Mouse (Mus musculus): ENCODE measurements at regions not wholly inside any gene's neighbourhood (a gene's known extent, or its start where the extent isn't known, plus 50 kb on each side); places are given as distances from the start of the nearest gene placed in this dataset.

DNA sequence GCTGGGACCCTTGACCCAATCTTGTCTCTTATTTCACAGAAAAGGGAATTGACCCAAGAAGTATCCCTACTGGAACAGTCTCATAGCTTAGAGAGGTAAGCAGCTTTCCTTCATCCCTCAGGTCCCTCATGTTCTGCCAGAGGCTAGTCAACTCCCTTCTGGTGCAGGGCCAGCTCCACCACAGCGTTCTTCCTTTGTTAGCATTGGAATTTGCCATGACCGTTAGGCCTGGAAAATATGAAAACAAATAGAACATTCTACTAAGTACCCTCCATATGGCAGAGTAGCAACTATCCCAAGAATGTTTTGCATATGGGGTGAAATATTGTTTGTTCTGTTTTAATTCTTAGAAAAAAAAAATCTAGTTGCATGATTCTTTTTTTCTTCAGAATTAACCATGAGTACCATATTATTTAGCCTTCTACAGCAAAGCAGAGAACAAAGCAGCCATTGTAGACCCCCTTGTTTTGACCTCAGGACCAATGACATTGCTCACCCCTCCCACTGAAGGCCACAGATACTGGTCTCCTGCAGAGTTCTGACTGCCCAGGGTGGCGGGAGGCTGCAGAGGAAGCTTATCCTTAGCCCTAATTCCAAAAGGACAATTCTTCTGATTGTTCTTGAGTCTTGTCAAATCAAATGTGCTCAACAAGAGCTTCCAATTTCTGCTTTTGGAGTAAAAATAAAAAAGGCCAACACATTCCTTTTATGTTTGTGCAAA is 78.1 kb upstream of the Ehbp1 start:
- no peak for ATAC-seq
- Histone ChIP-seq H3K4me2 (replicated peaks; ENCODE audit: low read depth, low read length) (no peak overlapping the region), H3K4me3 (ENCODE audit: low read depth, low read length) (no peak overlapping the region), H3K27me3 (replicated peaks; ENCODE audit: insufficient read depth, low read length) (no peaks in the 10 kb centered on the region), H3K9ac (replicated peaks; ENCODE audit: low read depth) (no peak overlapping the region), H3K36me3 (ENCODE audit: insufficient read depth, low read length) (no peaks in the 10 kb centered on the region), H3K4me1 (ENCODE audit: insufficient read depth, low read depth, low read length) (no peaks in the 10 kb centered on the region), H3K9me3 (ENCODE audit: low read length) (no peaks in the 10 kb centered on the region), H3K27ac (ENCODE audit: low read length) (no peak overlapping the region)
- no peak for TF ChIP-seq EP300 (IDR thresholded peaks at IDR 0.05)
- TF ChIP-seq CTCF (IDR thresholded peaks at IDR 0.05) = no peak
- no peak for DNase-seq (ENCODE audit: low spot score)
- 34% methylated on average over 3 of the region's 3 CpGs for WGBS

DNA sequence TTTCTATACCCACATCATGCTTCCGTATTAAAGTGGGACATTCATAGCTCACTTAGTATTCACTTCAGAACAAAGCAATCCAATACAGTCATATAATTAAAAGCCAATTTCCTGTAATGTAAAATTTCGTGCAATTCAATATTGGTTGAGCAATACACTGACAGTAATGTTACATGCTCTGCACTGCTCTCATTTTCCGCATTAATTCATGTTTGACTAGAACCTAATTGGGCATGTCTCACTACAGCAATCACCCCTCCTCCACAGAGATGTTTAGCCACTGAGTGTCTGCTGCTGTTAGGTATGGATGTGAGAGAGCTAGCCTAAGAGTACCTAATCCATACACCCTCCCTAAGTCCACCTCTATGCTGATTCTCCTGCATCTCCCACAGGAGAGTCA is 79.7 kb upstream of the Ehbp1 start:
- H3K36me3 ChIP-seq (ENCODE audit: insufficient read depth, low read length) = no peaks in the 10 kb centered on the region
- H3K4me2 ChIP-seq (replicated peaks; ENCODE audit: low read depth, low read length) = no peak overlapping the region
- no peak overlapping the region for H3K27ac ChIP-seq (ENCODE audit: low read length)
- TF ChIP-seq CTCF (IDR thresholded peaks at IDR 0.05) (no peak), EP300 (IDR thresholded peaks at IDR 0.05) (no peak)
- no peak overlapping the region for H3K9ac ChIP-seq (replicated peaks; ENCODE audit: low read depth)
- 84% methylated on average over 3 of the region's 3 CpGs for WGBS
- no peaks in the 10 kb centered on the region for H3K4me1 ChIP-seq (ENCODE audit: insufficient read depth, low read depth, low read length)
- no peak for DNase-seq (ENCODE audit: low spot score)
- H3K27me3 ChIP-seq (replicated peaks; ENCODE audit: insufficient read depth, low read length) = no peaks in the 10 kb centered on the region
- ATAC-seq = no peak
- no peak overlapping the region for H3K4me3 ChIP-seq (ENCODE audit: low read depth, low read length)
- no peaks in the 10 kb centered on the region for H3K9me3 ChIP-seq (ENCODE audit: low read length)

DNA sequence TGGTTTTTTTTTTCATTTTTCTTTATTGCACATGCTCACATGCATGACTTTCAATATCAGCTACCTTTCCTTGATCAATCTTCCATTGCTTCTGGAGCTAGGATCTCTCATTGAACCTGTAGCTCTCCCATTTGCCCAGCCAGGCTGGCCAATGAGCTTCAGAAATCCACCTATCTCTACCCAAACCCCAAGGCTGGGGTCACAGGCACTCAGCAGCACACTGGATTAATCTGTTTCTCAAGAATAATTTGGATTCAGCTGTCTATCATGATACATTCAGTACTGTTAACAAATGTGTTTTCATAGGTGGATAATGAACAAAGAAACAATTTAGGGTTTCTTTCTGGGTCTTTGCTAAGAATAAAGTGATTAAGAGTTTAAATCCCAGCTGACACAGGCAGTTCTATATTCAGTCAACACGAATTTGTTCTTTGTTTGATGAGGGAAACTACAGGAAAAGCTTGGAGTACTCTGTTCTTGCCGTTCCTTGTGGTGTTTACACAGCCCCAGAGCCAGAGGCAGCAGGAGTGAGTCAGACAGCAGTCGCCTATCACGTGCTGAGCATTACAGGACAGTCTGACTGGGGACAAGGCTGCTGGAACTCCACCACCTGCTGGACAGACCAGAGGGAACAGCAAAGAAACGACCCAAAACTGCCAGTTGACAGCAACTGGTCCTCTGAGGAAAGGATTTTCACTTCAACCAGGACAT is 74.6 kb upstream of the Tmem17 start:
- Histone ChIP-seq H3K27ac (ENCODE audit: low read length) (peak overlapping the region; percentile 68), H3K9ac (replicated peaks; ENCODE audit: low read depth) (no peak overlapping the region), H3K9me3 (ENCODE audit: low read length) (no peaks in the 10 kb centered on the region), H3K27me3 (replicated peaks; ENCODE audit: insufficient read depth, low read length) (no peaks in the 10 kb centered on the region), H3K36me3 (ENCODE audit: insufficient read depth, low read length) (no peaks in the 10 kb centered on the region), H3K4me3 (ENCODE audit: low read depth, low read length) (no peak overlapping the region), H3K4me2 (replicated peaks; ENCODE audit: low read depth, low read length) (no peak overlapping the region), H3K4me1 (ENCODE audit: insufficient read depth, low read depth, low read length) (0 out of 2 replicates have a peak, but pooled peaks cover 10% of the 10 kb centered on the region)
- peak; percentile 85 for TF ChIP-seq CTCF (IDR thresholded peaks at IDR 0.05)
- peak; percentile 52; the same call in 1 of the 2 replicates for TF ChIP-seq EP300 (IDR thresholded peaks at IDR 0.05)
- WGBS = under 1% methylated on average over 5 of the region's 5 CpGs
- DNase-seq (ENCODE audit: low spot score) (peak; percentile 96), ATAC-seq (peak; percentile 100)

DNA sequence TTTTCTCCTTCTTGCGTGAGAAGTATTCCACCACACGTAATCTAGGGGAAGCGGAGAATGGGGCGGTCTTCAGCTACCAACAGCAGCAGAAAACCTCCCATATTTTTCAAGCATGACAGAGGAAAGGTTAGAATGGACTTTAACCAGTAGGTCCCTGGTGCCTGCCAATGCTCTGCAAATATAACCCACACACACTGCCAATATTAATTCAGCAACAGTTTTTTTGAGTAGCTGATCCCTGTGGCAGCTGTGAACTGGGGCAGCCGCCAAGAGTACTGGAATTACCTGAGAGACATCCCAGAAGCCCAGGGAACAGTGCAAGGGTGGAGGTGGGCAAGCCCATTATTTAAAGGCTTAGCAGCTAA is 74.1 kb upstream of the Tmem17 start:
- Histone ChIP-seq H3K27me3 (replicated peaks; ENCODE audit: insufficient read depth, low read length) (no peaks in the 10 kb centered on the region), H3K9me3 (ENCODE audit: low read length) (no peaks in the 10 kb centered on the region), H3K27ac (ENCODE audit: low read length) (peak overlapping the region; percentile 43; the same call in 1 of the 2 replicates), H3K36me3 (ENCODE audit: insufficient read depth, low read length) (no peaks in the 10 kb centered on the region), H3K4me3 (ENCODE audit: low read depth, low read length) (no peak overlapping the region), H3K4me1 (ENCODE audit: insufficient read depth, low read depth, low read length) (0 out of 2 replicates have a peak, but pooled peaks cover 10% of the 10 kb centered on the region), H3K9ac (replicated peaks; ENCODE audit: low read depth) (no peak overlapping the region), H3K4me2 (replicated peaks; ENCODE audit: low read depth, low read length) (no peak overlapping the region)
- TF ChIP-seq CTCF (IDR thresholded peaks at IDR 0.05) = no peak
- no peak for TF ChIP-seq EP300 (IDR thresholded peaks at IDR 0.05)
- 51% methylated on average over 5 of the region's 5 CpGs for WGBS
- no peak for DNase-seq (ENCODE audit: low spot score)
- ATAC-seq = peak; percentile 5; the same call in 1 of the 2 replicates

DNA sequence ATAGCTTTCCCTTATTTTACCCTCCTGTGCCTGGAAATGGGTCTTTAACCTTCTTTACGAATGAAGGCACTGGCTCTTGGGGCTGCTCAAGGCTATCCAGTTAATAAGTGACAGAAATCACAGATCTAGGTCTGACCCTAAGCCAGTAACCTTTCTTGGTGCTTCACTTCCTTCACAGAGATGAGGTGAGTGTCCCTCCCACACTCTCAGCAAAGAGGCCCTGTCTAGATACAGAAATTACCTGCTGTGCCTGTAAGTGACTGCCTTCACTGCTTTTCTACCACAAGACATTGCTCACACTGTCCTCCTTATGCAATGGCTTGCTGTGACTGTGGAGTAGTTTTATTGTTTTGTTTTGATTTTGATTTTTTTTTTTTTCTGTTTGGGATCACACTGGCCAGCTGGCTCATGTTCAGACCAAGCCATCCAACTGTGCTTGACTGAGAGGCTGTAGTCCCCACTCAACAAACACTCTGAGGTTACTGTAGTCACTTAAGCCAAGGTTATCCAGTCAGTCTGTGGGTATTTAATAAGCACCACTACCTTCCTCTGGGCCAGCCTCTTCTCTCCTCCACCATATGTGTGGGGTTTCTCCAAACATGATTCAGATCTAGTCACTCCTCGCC is 73.3 kb upstream of the Tmem17 start:
- Histone ChIP-seq H3K4me3 (ENCODE audit: low read depth, low read length) (no peak overlapping the region), H3K36me3 (ENCODE audit: insufficient read depth, low read length) (no peaks in the 10 kb centered on the region), H3K4me1 (ENCODE audit: insufficient read depth, low read depth, low read length) (0 out of 2 replicates have a peak, but pooled peaks cover 10% of the 10 kb centered on the region), H3K27me3 (replicated peaks; ENCODE audit: insufficient read depth, low read length) (no peaks in the 10 kb centered on the region), H3K4me2 (replicated peaks; ENCODE audit: low read depth, low read length) (no peak overlapping the region), H3K9me3 (ENCODE audit: low read length) (no peaks in the 10 kb centered on the region), H3K27ac (ENCODE audit: low read length) (0 out of 2 replicates have a peak overlapping the region, but pooled peaks have one; percentile 43), H3K9ac (replicated peaks; ENCODE audit: low read depth) (no peak overlapping the region)
- ATAC-seq (no peak; the same call in 1 of the 2 replicates), DNase-seq (ENCODE audit: low spot score) (peak; percentile 71)
- TF ChIP-seq EP300 (IDR thresholded peaks at IDR 0.05) (no peak), CTCF (IDR thresholded peaks at IDR 0.05) (no peak)
- 46% methylated on average over 2 of the region's 2 CpGs for WGBS

DNA sequence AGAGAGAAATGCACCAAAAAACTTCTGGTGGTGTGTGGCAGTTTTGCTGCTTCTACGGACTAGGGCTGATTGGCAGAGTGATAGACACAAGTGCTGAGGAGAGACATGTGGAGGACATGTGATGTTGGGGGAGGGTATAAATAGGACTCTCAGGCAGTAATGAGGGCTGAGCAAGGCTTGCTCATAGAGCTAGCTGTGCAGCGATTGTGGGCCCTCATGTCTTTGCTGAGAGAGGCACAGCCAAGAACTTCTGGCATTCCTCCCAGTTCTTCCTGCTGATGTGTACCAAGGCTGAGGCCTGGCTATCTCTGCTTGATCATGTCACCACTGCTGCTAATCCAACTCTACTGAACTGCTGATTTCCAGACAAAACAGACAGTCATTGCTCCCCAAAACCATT is 71.4 kb upstream of the Tmem17 start:
- TF ChIP-seq CTCF (IDR thresholded peaks at IDR 0.05) = no peak
- TF ChIP-seq EP300 (IDR thresholded peaks at IDR 0.05) = no peak
- Histone ChIP-seq H3K27me3 (replicated peaks; ENCODE audit: insufficient read depth, low read length) (no peaks in the 10 kb centered on the region), H3K4me3 (ENCODE audit: low read depth, low read length) (no peak overlapping the region), H3K4me1 (ENCODE audit: insufficient read depth, low read depth, low read length) (0 out of 2 replicates have a peak, but pooled peaks cover 10% of the 10 kb centered on the region), H3K9me3 (ENCODE audit: low read length) (no peaks in the 10 kb centered on the region), H3K4me2 (replicated peaks; ENCODE audit: low read depth, low read length) (no peak overlapping the region), H3K9ac (replicated peaks; ENCODE audit: low read depth) (no peak overlapping the region), H3K36me3 (ENCODE audit: insufficient read depth, low read length) (no peaks in the 10 kb centered on the region), H3K27ac (ENCODE audit: low read length) (no peak overlapping the region)
- 21% methylated on average over 2 of the region's 2 CpGs for WGBS
- DNase-seq (ENCODE audit: low spot score) = peak; percentile 54
- ATAC-seq = peak; percentile 39
